Mouse (Mus musculus) lung, postnatal 0 days (tissue): ENCODE data around the gene Olfr372.
A peak's percentile ranks its signal among the peaks of the same experiment; 100 is the strongest.
"Not testable (repeated sequence)": the region's sequence is repeated elsewhere in the genome, so short reads cannot be mapped to it uniquely, and the experiment has no call there.

ENCODE experiments used
- CTCF ChIP-seq: IDR thresholded peaks from 2 replicates; pipeline ENCODE4 v1.5.1; 2016; ENCODE audit warnings: antibody characterized with exemption, mild to moderate bottlenecking
- EP300 ChIP-seq: IDR thresholded peaks from 2 replicates; pipeline ENCODE4 v1.6.1; 2016; ENCODE audit warnings: antibody characterized with exemption, mild to moderate bottlenecking, control low read depth

DNA sequence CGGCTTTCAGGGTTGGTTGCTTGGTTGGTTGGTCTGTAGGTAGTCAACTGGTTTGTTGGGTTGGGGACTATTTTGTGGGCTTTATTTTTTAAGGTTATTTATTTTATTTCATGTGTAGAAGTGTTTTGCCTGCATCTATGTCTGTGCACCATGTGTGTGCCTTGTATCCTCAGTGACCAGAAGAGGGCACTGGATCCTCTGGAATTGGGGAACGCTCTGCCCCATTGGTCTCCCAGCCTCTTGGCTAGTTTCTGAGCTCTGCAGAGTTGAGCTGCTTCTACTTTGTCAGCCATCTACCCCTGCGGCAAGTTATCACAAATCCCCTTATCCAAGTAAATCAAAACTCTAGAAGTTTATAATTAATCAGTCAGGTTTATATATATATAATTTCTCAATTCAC, 46.6 kb downstream of the Olfr372 start:
- 0 out of 2 replicates have a peak, but pooled peaks have one; percentile 23 for TF ChIP-seq CTCF
- not testable (repeated sequence) for TF ChIP-seq EP300
